Mouse (Mus musculus): ENCODE results near the gene Sept9.

- TF ChIP-seq POLR2A (IDR thresholded peaks at IDR 0.05; ENCODE audit: insufficient read depth, low read depth, low read length) = no peak
- TF ChIP-seq CTCF (IDR thresholded peaks at IDR 0.05; ENCODE audit: insufficient read depth, low read depth, low read length) = no peak
Measured at GRCm38 (mm10) chr11:117408442-117409031, 209.1 kb downstream of the Sept9 start.
